Mouse (Mus musculus) thymus, adult 2 months (tissue): ENCODE measurements at regions not wholly inside any gene's neighbourhood (a gene's known extent, or its start where the extent isn't known, plus 50 kb on each side); places are given as distances from the start of the nearest gene placed in this dataset.

Experiments
- CTCF ChIP-seq: fragments of 200-500 bp; IDR thresholded peaks from 2 replicates; pipeline ENCODE4 v1.5.1; 2012; ENCODE audit warnings: mild to moderate bottlenecking, control low read depth, low read length, moderate library complexity, borderline replicate concordance; ENCODE audit not compliant: control insufficient read depth, poor library complexity, insufficient read depth; ENCODE audit errors: extremely low read depth
- POLR2A ChIP-seq: fragments of 200-500 bp; IDR thresholded peaks from 2 replicates; pipeline ENCODE4 v1.6.1; 2012; ENCODE audit warnings: mild to moderate bottlenecking, low read length, control low read depth, moderate library complexity; ENCODE audit not compliant: control insufficient read depth, poor library complexity, insufficient read depth; ENCODE audit errors: extremely low read depth

GRCm38 (mm10) chr1:30639807-30640206 lies 233.9 kb downstream of the Phf3 start:
- TF ChIP-seq CTCF (no peak), POLR2A (no peak)
